Mouse (Mus musculus): Measurements from ENCODE around the gene Endou. TPM values are rescaled to one million over a fixed set of nuclear protein-coding genes. Genes with fewer than 3 reads are reported as not detected.

Gene Endou
- polyA plus RNA-seq, 1 experiment from 2014 or later: 0.20 TPM

DNA sequence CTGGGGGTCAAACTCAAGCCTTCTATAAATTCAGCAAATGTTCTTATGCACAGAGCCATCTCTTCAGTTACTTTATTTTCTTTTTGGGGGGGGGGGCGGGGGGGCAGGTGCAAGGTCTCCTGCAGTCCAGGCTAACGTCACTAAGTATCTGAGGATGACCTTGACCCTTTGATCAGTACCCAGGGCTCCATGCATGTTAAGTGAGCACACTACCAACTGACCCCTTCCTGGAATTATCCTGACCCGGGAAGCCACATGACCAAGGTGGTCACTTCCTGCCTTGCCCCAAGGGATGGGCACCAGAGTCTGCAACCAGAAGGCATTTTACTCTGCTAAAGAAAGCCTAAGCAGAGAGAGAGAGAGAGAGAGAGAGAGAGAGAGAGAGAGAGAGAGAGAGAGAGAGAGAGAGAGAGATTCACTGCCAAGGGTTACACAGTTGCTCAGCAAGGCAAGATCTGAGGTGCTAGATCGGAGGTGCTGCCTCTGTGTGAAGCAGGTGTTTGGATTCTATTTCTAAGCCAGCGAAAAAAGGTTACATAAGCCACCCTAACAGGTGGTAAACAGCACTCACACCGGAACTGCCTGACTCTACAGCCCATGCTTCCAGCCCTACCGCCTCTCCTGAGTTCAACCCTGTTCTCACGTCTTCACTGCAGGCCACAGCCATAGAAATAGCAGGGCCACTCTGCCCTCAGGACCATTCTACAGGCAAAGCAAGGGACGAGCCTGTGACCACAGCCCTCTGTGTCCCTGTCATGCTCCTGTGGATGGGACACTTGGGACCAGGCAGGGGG, 32.3 kb upstream of the Endou start:
- Histone ChIP-seq H3K9ac (replicated peaks; ENCODE audit: low read depth, low read length) (no peak overlapping the region), H3K4me1 (ENCODE audit: control insufficient read depth, insufficient read depth, low read length) (peaks cover 24% of the 10 kb centered on the region), H3K4me2 (replicated peaks; ENCODE audit: low read depth, low read length) (no peak overlapping the region), H3K9me3 (ENCODE audit: control insufficient read depth, low read depth, low read length) (no peaks in the 10 kb centered on the region), H3K27me3 (ENCODE audit: control insufficient read depth, insufficient read depth, low read length) (no peaks in the 10 kb centered on the region), H3K36me3 (ENCODE audit: control insufficient read depth, insufficient read depth, low read length) (0 out of 2 replicates have a peak, but pooled peaks cover 4% of the 10 kb centered on the region), H3K4me3 (ENCODE audit: low read depth, low read length) (no peak overlapping the region), H3K27ac (ENCODE audit: low read length) (no peak overlapping the region)
- 64% methylated on average over 9 of the region's 9 CpGs for WGBS
- ATAC-seq (ENCODE audit: insufficient number of reproducible peaks, insufficient read depth, low FRiP score, low read depth): no peak

DNA sequence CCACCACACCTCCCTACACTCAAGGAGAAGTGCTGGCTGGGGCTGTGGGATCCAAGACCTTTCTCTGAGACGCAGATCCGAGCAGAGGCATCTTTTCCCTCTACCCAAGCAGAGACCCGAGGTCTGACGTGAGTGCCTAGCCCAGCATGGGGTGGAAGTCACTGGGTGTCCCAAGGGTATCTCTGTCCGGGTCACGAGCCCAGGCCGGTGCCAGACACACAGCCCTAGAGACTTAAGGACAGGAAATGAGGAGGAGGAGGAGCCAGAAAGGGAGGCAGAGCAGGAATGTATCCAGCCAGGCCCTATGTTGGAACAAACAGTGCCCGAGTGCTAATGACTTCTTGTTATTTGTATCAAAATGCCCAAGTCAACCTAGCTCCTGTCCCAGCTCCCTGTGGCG, 31.6 kb upstream of the Endou start:
- Histone ChIP-seq H3K36me3 (ENCODE audit: control insufficient read depth, insufficient read depth, low read length) (0 out of 2 replicates have a peak, but pooled peaks cover 4% of the 10 kb centered on the region), H3K9ac (replicated peaks; ENCODE audit: low read depth, low read length) (no peak overlapping the region), H3K4me1 (ENCODE audit: control insufficient read depth, insufficient read depth, low read length) (peaks cover 19% of the 10 kb centered on the region), H3K9me3 (ENCODE audit: control insufficient read depth, low read depth, low read length) (no peaks in the 10 kb centered on the region), H3K4me2 (replicated peaks; ENCODE audit: low read depth, low read length) (no peak overlapping the region), H3K4me3 (ENCODE audit: low read depth, low read length) (no peak overlapping the region), H3K27ac (ENCODE audit: low read length) (no peak overlapping the region), H3K27me3 (ENCODE audit: control insufficient read depth, insufficient read depth, low read length) (no peaks in the 10 kb centered on the region)
- no peak for ATAC-seq (ENCODE audit: insufficient number of reproducible peaks, insufficient read depth, low FRiP score, low read depth)
- WGBS: 58% methylated on average over 9 of the region's 9 CpGs

DNA sequence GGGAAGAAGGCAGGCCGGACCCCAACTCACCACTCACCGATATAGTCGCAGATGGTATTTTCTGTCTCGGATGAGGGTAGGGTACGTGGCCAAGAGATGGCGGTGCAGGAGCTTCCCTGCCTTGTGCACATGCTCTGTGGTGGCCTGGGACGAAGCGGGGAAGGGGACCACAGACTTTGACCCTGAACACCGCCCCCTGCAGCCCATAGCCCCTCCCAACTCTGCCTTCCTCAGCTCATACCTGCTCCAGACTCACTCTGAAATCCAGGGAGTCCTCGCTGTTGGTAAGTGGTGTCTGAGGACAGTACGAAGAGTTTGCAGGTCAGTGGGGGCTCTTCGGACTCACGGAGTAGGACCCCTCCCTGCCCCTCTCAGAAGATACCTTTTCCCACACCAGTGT, 30.3 kb upstream of the Endou start:
- ATAC-seq (ENCODE audit: insufficient number of reproducible peaks, insufficient read depth, low FRiP score, low read depth): peak; percentile 42
- Histone ChIP-seq H3K36me3 (ENCODE audit: control insufficient read depth, insufficient read depth, low read length) (0 out of 2 replicates have a peak, but pooled peaks cover 4% of the 10 kb centered on the region), H3K4me3 (ENCODE audit: low read depth, low read length) (no peak overlapping the region), H3K4me2 (replicated peaks; ENCODE audit: low read depth, low read length) (no peak overlapping the region), H3K4me1 (ENCODE audit: control insufficient read depth, insufficient read depth, low read length) (peaks cover 9% of the 10 kb centered on the region; the same call in 1 of the 2 replicates), H3K27me3 (ENCODE audit: control insufficient read depth, insufficient read depth, low read length) (no peaks in the 10 kb centered on the region), H3K9me3 (ENCODE audit: control insufficient read depth, low read depth, low read length) (no peaks in the 10 kb centered on the region), H3K27ac (ENCODE audit: low read length) (peak overlapping the region; percentile 3; the same call in 1 of the 2 replicates), H3K9ac (replicated peaks; ENCODE audit: low read depth, low read length) (no peak overlapping the region)
- 45% methylated on average over 13 of the region's 13 CpGs for WGBS

DNA sequence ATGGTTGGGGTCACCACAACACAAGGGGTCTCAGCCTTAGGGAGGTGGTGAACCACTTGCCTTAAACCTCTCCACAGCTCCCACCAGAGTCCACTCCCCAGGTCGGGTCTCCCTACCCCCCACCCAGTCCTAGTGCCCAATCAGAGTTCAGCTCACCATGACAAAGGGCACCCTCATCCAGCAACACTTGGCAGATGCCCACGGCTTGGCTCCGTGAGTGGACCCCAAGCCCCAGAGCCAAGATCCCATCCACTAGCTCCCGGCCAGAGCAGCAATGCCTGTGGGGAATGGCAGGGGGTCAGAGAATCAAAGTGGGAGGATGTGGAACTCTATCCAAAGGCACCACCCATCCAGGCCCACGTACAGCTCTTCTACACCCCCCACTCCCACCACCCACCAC, 29.8 kb upstream of the Endou start:
- no peaks in the 10 kb centered on the region for H3K27me3 ChIP-seq (ENCODE audit: control insufficient read depth, insufficient read depth, low read length)
- H3K27ac ChIP-seq (ENCODE audit: low read length): no peak overlapping the region
- ATAC-seq (ENCODE audit: insufficient number of reproducible peaks, insufficient read depth, low FRiP score, low read depth): no peak
- no peak overlapping the region for H3K9ac ChIP-seq (replicated peaks; ENCODE audit: low read depth, low read length)
- H3K9me3 ChIP-seq (ENCODE audit: control insufficient read depth, low read depth, low read length): no peaks in the 10 kb centered on the region
- no peak overlapping the region for H3K4me3 ChIP-seq (ENCODE audit: low read depth, low read length)
- H3K36me3 ChIP-seq (ENCODE audit: control insufficient read depth, insufficient read depth, low read length): 0 out of 2 replicates have a peak, but pooled peaks cover 4% of the 10 kb centered on the region
- H3K4me2 ChIP-seq (replicated peaks; ENCODE audit: low read depth, low read length): no peak overlapping the region
- 72% methylated on average over 5 of the region's 5 CpGs for WGBS
- H3K4me1 ChIP-seq (ENCODE audit: control insufficient read depth, insufficient read depth, low read length): peaks cover 5% of the 10 kb centered on the region; the same call in 1 of the 2 replicates

DNA sequence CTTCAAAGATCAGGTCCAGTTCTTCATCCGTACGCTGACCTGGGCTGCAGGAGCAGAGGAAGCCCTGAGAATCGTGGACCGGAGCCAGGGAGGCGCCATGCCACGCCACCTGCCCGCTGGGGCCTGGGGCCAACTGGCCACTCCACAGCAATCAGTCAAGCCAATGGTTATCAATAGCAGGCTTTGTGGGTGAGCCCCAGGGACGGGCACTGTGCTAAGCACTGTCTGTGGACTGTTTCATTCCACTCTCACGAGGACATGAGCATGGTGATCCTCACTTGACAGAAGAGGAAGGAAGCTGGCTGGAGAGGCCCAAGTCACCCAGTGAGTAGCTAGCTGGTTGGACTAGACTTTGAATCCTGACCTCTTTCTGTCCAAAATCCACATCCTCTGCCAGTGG, 28.9 kb upstream of the Endou start:
- Histone ChIP-seq H3K4me1 (ENCODE audit: control insufficient read depth, insufficient read depth, low read length) (peaks cover 5% of the 10 kb centered on the region; the same call in 1 of the 2 replicates), H3K9ac (replicated peaks; ENCODE audit: low read depth, low read length) (no peak overlapping the region), H3K9me3 (ENCODE audit: control insufficient read depth, low read depth, low read length) (no peaks in the 10 kb centered on the region), H3K36me3 (ENCODE audit: control insufficient read depth, insufficient read depth, low read length) (0 out of 2 replicates have a peak, but pooled peaks cover 4% of the 10 kb centered on the region), H3K4me2 (replicated peaks; ENCODE audit: low read depth, low read length) (no peak overlapping the region), H3K4me3 (ENCODE audit: low read depth, low read length) (no peak overlapping the region), H3K27ac (ENCODE audit: low read length) (no peak overlapping the region), H3K27me3 (ENCODE audit: control insufficient read depth, insufficient read depth, low read length) (no peaks in the 10 kb centered on the region)
- whole genome bisulfite sequencing: 85% methylated on average over 9 of the region's 9 CpGs
- no peak for ATAC-seq (ENCODE audit: insufficient number of reproducible peaks, insufficient read depth, low FRiP score, low read depth)

DNA sequence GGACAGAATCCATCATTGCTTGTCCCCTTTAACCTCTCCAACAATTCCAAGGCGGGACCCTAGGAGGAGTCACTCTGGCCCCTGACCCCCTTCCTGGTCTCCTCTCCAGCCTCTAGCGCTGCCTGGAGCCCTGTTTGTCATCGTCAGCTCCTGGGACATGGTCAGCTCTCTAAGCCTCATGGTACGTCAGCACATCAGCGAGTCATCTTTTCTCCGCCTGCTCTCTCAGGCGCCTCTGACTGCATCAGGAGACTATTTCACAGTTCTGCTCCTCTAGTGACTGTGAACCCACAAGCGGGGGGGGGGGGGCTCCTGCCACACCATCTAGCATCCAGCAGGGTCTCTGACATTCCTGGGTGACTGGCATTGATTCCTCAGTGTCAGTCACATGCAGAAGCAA, 24.2 kb upstream of the Endou start:
- WGBS: 40% methylated on average over 8 of the region's 8 CpGs
- H3K4me3 ChIP-seq (ENCODE audit: low read depth, low read length): no peak overlapping the region
- peaks cover 18% of the 10 kb centered on the region; the same call in 1 of the 2 replicates for H3K4me1 ChIP-seq (ENCODE audit: control insufficient read depth, insufficient read depth, low read length)
- no peaks in the 10 kb centered on the region for H3K27me3 ChIP-seq (ENCODE audit: control insufficient read depth, insufficient read depth, low read length)
- ATAC-seq (ENCODE audit: insufficient number of reproducible peaks, insufficient read depth, low FRiP score, low read depth): no peak
- no peak overlapping the region for H3K4me2 ChIP-seq (replicated peaks; ENCODE audit: low read depth, low read length)
- 0 out of 2 replicates have a peak, but pooled peaks cover 2% of the 10 kb centered on the region for H3K36me3 ChIP-seq (ENCODE audit: control insufficient read depth, insufficient read depth, low read length)
- no peak overlapping the region for H3K27ac ChIP-seq (ENCODE audit: low read length)
- no peaks in the 10 kb centered on the region for H3K9me3 ChIP-seq (ENCODE audit: control insufficient read depth, low read depth, low read length)
- no peak overlapping the region for H3K9ac ChIP-seq (replicated peaks; ENCODE audit: low read depth, low read length)

DNA sequence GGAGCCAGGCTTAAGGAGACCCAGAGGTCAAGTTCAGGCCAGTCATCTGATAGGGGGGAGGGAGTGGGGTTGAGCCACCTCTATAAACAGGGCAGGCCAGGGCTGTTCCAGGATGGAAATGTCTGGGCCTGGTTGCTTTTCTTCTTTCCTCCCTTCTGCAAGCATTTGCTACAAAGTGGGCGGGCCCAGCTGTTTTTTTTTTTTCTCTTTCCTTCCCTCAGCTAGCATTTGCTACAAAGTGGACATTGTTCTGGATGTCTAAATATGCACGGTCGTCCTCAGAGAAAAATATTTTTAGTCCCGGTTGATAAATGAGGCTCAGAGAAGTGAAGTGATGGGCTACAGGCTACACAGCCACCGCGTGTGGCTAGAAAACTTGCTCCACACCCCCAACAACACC, 23.3 kb upstream of the Endou start:
- Histone ChIP-seq H3K27ac (ENCODE audit: low read length) (no peak overlapping the region), H3K27me3 (ENCODE audit: control insufficient read depth, insufficient read depth, low read length) (no peaks in the 10 kb centered on the region), H3K36me3 (ENCODE audit: control insufficient read depth, insufficient read depth, low read length) (no peaks in the 10 kb centered on the region), H3K9ac (replicated peaks; ENCODE audit: low read depth, low read length) (no peak overlapping the region), H3K4me1 (ENCODE audit: control insufficient read depth, insufficient read depth, low read length) (peaks cover 20% of the 10 kb centered on the region; the same call in 1 of the 2 replicates), H3K4me3 (ENCODE audit: low read depth, low read length) (no peak overlapping the region), H3K4me2 (replicated peaks; ENCODE audit: low read depth, low read length) (no peak overlapping the region), H3K9me3 (ENCODE audit: control insufficient read depth, low read depth, low read length) (no peaks in the 10 kb centered on the region)
- WGBS: 29% methylated on average over 6 of the region's 6 CpGs
- no peak for ATAC-seq (ENCODE audit: insufficient number of reproducible peaks, insufficient read depth, low FRiP score, low read depth)

DNA sequence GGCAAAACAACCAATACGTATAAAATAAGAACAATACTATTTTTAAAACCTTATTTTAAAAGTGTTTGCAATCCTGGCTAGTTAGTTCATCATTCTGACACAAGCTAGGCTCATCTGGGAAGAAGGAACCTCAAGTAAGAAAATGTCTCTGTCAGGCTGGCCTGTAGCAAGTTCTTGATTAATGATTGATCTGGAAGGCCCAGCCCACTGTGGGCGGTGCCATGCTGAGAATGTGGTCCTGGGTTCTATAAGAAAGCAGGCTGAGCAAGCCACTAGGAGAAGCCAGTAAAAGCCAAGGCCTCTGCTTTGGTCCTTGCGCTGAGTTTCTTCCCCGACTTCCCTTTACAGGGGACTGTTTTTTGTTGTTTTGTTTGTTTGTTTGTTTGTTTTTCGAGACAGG, 21.4 kb upstream of the Endou start:
- H3K36me3 ChIP-seq (ENCODE audit: control insufficient read depth, insufficient read depth, low read length): no peaks in the 10 kb centered on the region

More for the DNA sequence above, 21.4 kb upstream of the Endou start:
- Histone ChIP-seq H3K4me3 (ENCODE audit: low read depth, low read length) (no peak overlapping the region), H3K9ac (replicated peaks; ENCODE audit: low read depth, low read length) (no peak overlapping the region), H3K9me3 (ENCODE audit: control insufficient read depth, low read depth, low read length) (no peaks in the 10 kb centered on the region), H3K27me3 (ENCODE audit: control insufficient read depth, insufficient read depth, low read length) (no peaks in the 10 kb centered on the region), H3K4me2 (replicated peaks; ENCODE audit: low read depth, low read length) (no peak overlapping the region), H3K4me1 (ENCODE audit: control insufficient read depth, insufficient read depth, low read length) (peaks cover 20% of the 10 kb centered on the region; the same call in 1 of the 2 replicates), H3K27ac (ENCODE audit: low read length) (no peak overlapping the region)
- no peak for ATAC-seq (ENCODE audit: insufficient number of reproducible peaks, insufficient read depth, low FRiP score, low read depth)
- 90% methylated on average over 5 of the region's 5 CpGs for WGBS
